In genomic region chr7:132781850-132782249, GRCm38 (mm10) we compare ENCODE assay signal across 9 mouse cellular contexts. TPM values are rescaled to one million over a fixed set of nuclear protein-coding genes. Genes with fewer than 3 reads are reported as not detected.
DNase-seq lines count a peak whose midpoint lies in the region; ATAC-seq lines count a peak whose summit lies in the region.
"Had no signal": no experiment of that assay in that cellular context is flagged by ENCODE, and none has a peak within 500 bp of the region (broad histone marks: within the 10 kb centered on the region; RNA-seq: fewer than 3 reads in every experiment).

No protein-coding gene starts in this region.

- H3K4me3 ChIP-seq in neural tube, embryonic 11.5 days (ENCODE audit: low read depth, low read length) = no peak overlapping the region
- H3K4me3 ChIP-seq in limb, embryonic 12.5 days (replicated peaks) = no peak overlapping the region
- no peak overlapping the region for H3K4me3 ChIP-seq in stomach, embryonic 15.5 days (replicated peaks)
- H3K4me3 ChIP-seq: megakaryocyte, embryonic 14.5 days had no signal

- no peak overlapping the region for H3K9ac ChIP-seq in neural tube, embryonic 11.5 days (ENCODE audit: low read length)
- H3K9ac ChIP-seq in limb, embryonic 12.5 days (replicated peaks) = no peak overlapping the region
- H3K9ac ChIP-seq in stomach, embryonic 15.5 days = no peak overlapping the region

- 0 out of 2 replicates have a peak overlapping the region, but pooled peaks have one; percentile 21 for H3K27ac ChIP-seq in neural tube, embryonic 11.5 days (ENCODE audit: low read depth, low read length)
- H3K27ac ChIP-seq in limb, embryonic 12.5 days = peak overlapping the region; percentile 84
- peak overlapping the region; percentile 27; the same call in 1 of the 2 replicates for H3K27ac ChIP-seq in stomach, embryonic 15.5 days

- H3K4me2 ChIP-seq in neural tube, embryonic 11.5 days (ENCODE audit: low read depth) = no peak overlapping the region
- H3K4me2 ChIP-seq in limb, embryonic 12.5 days = no peak overlapping the region
- H3K4me2 ChIP-seq in stomach, embryonic 15.5 days = no peak overlapping the region

- WGBS in neural tube, embryonic 11.5 days = 70% methylated on average over 6 of the region's 6 CpGs
- WGBS in limb, embryonic 12.5 days = 63% methylated on average over 6 of the region's 6 CpGs
- 55% methylated on average over 6 of the region's 6 CpGs for WGBS in stomach, embryonic 15.5 days

- no peaks in the 10 kb centered on the region for H3K36me3 ChIP-seq in neural tube, embryonic 11.5 days (ENCODE audit: control insufficient read depth, insufficient read depth, low read length)
- H3K36me3 ChIP-seq in limb, embryonic 12.5 days = peaks cover 24% of the 10 kb centered on the region
- H3K36me3 ChIP-seq in stomach, embryonic 15.5 days = no peaks in the 10 kb centered on the region

- H3K4me1 ChIP-seq in neural tube, embryonic 11.5 days (ENCODE audit: control insufficient read depth, insufficient read depth, low read length) = peaks cover 14% of the 10 kb centered on the region
- H3K4me1 ChIP-seq in limb, embryonic 12.5 days (replicated peaks) = peaks cover 49% of the 10 kb centered on the region
- peaks cover 38% of the 10 kb centered on the region for H3K4me1 ChIP-seq in stomach, embryonic 15.5 days

- H3K27me3 ChIP-seq in neural tube, embryonic 11.5 days (ENCODE audit: control insufficient read depth, insufficient read depth, low read length) = no peaks in the 10 kb centered on the region
- no peaks in the 10 kb centered on the region for H3K27me3 ChIP-seq in limb, embryonic 12.5 days
- no peaks in the 10 kb centered on the region for H3K27me3 ChIP-seq in stomach, embryonic 15.5 days (replicated peaks)
- H3K27me3 ChIP-seq: megakaryocyte, embryonic 14.5 days had no signal

- no peaks in the 10 kb centered on the region for H3K9me3 ChIP-seq in neural tube, embryonic 11.5 days (ENCODE audit: control insufficient read depth, low read length)
- no peaks in the 10 kb centered on the region for H3K9me3 ChIP-seq in limb, embryonic 12.5 days
- no peaks in the 10 kb centered on the region for H3K9me3 ChIP-seq in stomach, embryonic 15.5 days
- H3K9me3 ChIP-seq: megakaryocyte, embryonic 14.5 days had no signal

- ATAC-seq in neural tube, embryonic 11.5 days (ENCODE audit: insufficient read depth, low FRiP score, low TSS enrichment) = no peak
- ATAC-seq in limb, embryonic 12.5 days (ENCODE audit: insufficient number of reproducible peaks, insufficient read depth, low FRiP score, low TSS enrichment, low read depth) = no peak
- ATAC-seq in stomach, embryonic 15.5 days (ENCODE audit: insufficient read depth, low FRiP score, low read depth) = no peak
- ATAC-seq in frontal cortex, adult (ENCODE audit: low TSS enrichment) = no peak

- peak; percentile 66 for DNase-seq in gastrocnemius, adult 18-20 months (ENCODE audit: low spot score)
- no peak for DNase-seq in gastrocnemius, postnatal 4 days (ENCODE audit: low spot score in 2 of 2)
- no peak for DNase-seq in neural tube, embryonic 11.5 days (ENCODE audit: low spot score)
- no peak for DNase-seq in neural tube, embryonic 10.5 days (ENCODE audit: extremely low spot score, low spot score)
- no peak for DNase-seq in layer of hippocampus, postnatal 14 days (ENCODE audit: low spot score in 2 of 2)

RNA-seq across cellular contexts. Expression of gene Fam53b, which starts 31.8 kb away (rescaled TPM):
- 10 to 100 TPM; 25.7 to 30.2 TPM for total RNA-seq in gastrocnemius, adult 18-20 months (2021)
- total RNA-seq in gastrocnemius, postnatal 4 days (2021) = 10 to 100 TPM; 44.6 to 48.9 TPM
- 22.3 and 22.9 TPM in 2 replicates for polyA plus RNA-seq in neural tube, embryonic 11.5 days (2014; fragmentation: Nextera tagmentation; extraction: Ambion mirVana)
- polyA plus RNA-seq in limb, embryonic 12.5 days (2016; fragmentation: Nextera tagmentation; extraction: Ambion mirVana) = 27.7 and 29.8 TPM in 2 replicates
- polyA plus RNA-seq in stomach, embryonic 15.5 days (2015; fragmentation: Nextera tagmentation; extraction: Ambion mirVana) = 15.5 and 17.3 TPM in 2 replicates
- total RNA-seq in layer of hippocampus, postnatal 14 days (2021) = 10 to 100 TPM; 26.4 to 27.2 TPM

Comparison
In these comparisons a context has a peak if more than half of its experiments do, and no peak if none do; other contexts are left out.
1. H3K27ac ChIP-seq: peak in every context shown above with its lines; median percentile 84 in limb, embryonic 12.5 days; 27 in stomach, embryonic 15.5 days; 21 in neural tube, embryonic 11.5 days.